Mouse (Mus musculus) spleen, embryonic (tissue): ENCODE results near the gene Adgrv1.

ENCODE experiments used
- CTCF ChIA-PET: fragments of 350-600 bp; sonication (Branson Sonifier 250); formaldehyde crosslinking; loops from one replicate; lab custom pipeline; 2022; lab: Charles Lee

Gene Adgrv1

GRCm38 (mm10) chr13:81425111-81425510 lies 207.8 kb downstream of the Adgrv1 start:
- CTCF ChIA-PET = no interaction called here

DNA sequence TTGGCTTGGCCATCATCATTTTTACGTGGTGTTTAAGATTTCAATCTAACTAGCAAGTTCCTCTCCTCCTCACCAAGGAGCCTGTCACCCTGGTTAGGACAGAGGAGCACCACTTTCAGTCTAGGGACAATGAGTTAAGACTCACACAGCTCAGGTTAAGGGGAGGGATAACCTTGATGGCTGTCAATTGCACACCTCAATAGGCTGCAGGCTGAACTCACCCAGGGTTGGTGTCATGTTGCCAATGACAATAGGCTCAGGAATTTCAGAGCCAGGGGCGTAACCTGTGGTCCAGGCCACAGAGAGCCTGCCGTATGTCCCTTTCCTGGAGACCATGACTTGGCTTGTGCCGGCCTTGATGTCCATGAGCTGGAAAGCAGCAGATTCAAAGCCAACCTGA lies 209.0 kb downstream of the Adgrv1 start:
- CTCF ChIA-PET = no interaction called here

GRCm38 (mm10) chr13:81407881-81408460 lies 225.0 kb downstream of the Adgrv1 start:
- CTCF ChIA-PET = interaction anchor here (0.6 kb wide), 1 partner anchor 237 kb away, joined by 3 read pairs; no protein-coding TSS in a partner anchor

- CTCF ChIA-PET = no interaction called here
These were observed 230.1 kb downstream of the Adgrv1 start for GRCm38 (mm10) chr13:81402826-81403225.

- CTCF ChIA-PET = no interaction called here
These were observed 230.8 kb downstream of the Adgrv1 start for GRCm38 (mm10) chr13:81402191-81402590.

- CTCF ChIA-PET = no interaction called here
These were observed 231.2 kb downstream of the Adgrv1 start for GRCm38 (mm10) chr13:81401742-81402141.

DNA sequence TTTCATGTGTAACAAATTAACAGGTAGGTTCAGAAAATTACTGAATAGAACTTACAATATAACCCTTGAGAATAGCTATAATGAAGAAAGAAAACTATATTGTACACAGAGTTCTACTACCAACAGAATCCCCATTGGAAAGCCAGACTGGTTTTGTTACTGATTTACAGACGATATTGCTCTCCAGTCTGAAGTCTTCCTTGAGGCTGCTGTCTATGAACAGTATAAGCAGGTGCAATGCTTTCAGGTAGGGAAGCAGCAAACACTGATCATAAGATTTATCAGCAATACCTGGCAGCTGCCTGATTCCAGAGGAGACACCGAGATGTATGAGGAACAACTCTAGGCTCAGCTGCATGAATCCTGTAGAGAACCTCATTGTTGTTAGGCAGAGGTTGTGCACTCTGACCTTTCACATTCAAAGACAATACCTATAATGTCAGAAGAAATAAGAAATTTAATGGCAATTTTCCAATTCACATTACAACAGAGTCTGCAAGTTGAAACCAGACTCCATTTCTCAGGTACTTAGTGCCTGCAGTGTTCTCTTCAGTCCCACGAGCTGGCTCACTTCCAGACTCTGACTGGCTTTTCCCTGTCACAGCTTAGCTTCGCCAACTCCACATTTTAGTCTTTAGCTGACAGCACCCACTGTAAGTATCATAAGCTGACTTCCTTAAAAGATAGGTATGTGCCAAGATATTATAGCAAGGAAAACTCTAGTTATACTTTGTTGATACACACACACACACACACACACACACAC lies 247.2 kb downstream of the Adgrv1 start:
- CTCF ChIA-PET = no interaction called here

GRCm38 (mm10) chr13:81381835-81382234 lies 251.1 kb downstream of the Adgrv1 start:
- CTCF ChIA-PET = no interaction called here

- CTCF ChIA-PET = interaction anchor here (0.8 kb wide), 2 partner anchors 348 to 508 kb away, joined by 3 read pairs; no protein-coding TSS in a partner anchor
These were observed 262.0 kb downstream of the Adgrv1 start for GRCm38 (mm10) chr13:81370801-81371456.

DNA sequence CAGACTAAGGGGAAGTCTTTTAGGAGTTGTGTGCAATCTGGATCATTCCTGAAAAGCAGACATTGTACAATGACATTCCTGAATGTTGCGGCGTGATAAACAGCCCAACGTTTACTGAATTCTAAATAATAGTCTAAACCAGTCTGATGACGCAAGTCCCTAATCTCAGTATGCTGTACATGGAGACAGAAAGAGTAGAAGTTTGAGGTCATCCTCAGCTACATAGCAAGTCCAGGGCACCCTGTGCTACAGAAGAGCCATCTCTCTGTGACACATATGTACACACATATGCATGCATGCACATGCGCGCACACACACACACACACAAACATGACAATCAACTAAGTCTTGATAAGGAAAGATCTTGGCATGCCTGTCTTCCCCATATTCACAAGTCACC lies 262.8 kb downstream of the Adgrv1 start:
- CTCF ChIA-PET = no interaction called here

GRCm38 (mm10) chr13:81369564-81369963 lies 263.4 kb downstream of the Adgrv1 start:
- CTCF ChIA-PET = interaction anchor here (0.7 kb wide), 1 partner anchor 433 kb away, joined by 3 read pairs; no protein-coding TSS in a partner anchor

DNA sequence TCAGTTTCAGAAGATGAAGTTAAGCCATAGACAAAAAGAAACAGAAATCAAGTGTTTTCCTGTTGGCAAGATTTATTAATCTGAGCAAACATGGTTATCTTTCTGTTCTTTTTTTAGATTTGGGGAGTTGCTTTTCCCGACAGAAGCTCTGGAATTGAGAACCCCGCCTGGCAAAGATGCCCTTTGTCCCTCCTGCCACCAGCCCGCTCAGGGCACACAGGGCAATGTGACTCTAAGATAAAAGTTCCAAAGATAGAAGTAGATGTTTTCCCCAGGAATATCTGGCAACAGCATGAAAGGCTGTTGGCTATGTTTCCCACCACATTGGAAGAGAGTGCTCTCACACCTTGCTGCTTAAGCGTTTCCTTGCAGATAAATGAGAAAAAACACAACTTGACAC lies 264.0 kb downstream of the Adgrv1 start:
- CTCF ChIA-PET = interaction anchor here (0.7 kb wide), 1 partner anchor 432 kb away, joined by 3 read pairs; no protein-coding TSS in a partner anchor

DNA sequence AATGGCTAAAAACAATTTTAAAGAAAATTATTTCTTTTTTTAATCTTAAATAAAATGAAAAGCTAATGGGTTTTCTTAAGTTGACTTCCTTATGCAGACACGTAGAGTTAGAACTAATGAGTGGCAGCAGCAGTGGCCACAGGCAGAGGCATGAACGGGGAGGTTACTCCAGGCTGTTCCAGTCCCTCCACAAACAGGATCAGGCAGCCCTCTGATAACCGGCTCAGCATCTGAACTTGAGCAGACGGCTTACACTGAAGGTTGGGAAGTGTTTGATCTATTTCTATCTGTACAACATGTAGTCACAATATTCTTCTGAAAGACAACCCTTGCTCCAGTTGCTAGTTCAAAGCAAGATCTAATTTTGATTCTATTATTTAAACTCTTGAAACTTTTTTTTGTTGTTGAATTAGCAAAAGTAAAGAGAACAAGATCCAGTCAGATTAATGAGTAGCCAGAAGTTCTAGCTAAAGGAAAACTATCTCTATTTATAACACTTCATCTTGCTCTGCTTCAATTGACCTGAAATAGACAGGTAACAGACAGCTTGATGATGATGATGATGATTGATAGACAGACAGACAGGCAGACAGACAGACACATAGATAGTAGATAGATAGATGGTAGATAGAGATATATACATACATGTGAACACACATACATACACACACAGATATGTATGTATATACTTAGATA lies 265.1 kb downstream of the Adgrv1 start:
- CTCF ChIA-PET = no interaction called here

GRCm38 (mm10) chr13:81360338-81360737 lies 272.6 kb downstream of the Adgrv1 start:
- CTCF ChIA-PET = no interaction called here

GRCm38 (mm10) chr13:81358766-81359165 lies 274.2 kb downstream of the Adgrv1 start:
- CTCF ChIA-PET = no interaction called here

GRCm38 (mm10) chr13:81358365-81358764 lies 274.6 kb downstream of the Adgrv1 start:
- CTCF ChIA-PET = no interaction called here

- CTCF ChIA-PET = no interaction called here
These were observed 275.7 kb downstream of the Adgrv1 start for GRCm38 (mm10) chr13:81357215-81357614.

DNA sequence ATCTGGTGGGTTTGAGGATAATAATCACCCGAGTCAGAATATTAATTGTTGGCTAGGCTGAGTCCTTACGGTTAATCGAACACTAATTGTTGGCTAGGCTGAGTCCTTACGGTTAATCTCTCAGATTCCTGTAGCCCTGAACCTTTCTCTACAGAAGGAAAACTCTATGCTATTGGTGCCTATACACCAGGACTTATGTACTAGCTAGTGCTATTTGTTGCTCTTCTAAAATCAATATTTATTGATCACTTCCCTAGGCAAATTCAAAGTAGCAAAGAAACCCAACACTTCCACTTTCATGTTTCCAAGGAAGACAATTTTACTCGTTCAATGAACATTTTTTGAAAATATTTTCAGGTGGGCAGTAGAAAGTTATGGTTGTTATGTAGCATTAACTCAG lies 278.4 kb downstream of the Adgrv1 start:
- CTCF ChIA-PET = no interaction called here

DNA sequence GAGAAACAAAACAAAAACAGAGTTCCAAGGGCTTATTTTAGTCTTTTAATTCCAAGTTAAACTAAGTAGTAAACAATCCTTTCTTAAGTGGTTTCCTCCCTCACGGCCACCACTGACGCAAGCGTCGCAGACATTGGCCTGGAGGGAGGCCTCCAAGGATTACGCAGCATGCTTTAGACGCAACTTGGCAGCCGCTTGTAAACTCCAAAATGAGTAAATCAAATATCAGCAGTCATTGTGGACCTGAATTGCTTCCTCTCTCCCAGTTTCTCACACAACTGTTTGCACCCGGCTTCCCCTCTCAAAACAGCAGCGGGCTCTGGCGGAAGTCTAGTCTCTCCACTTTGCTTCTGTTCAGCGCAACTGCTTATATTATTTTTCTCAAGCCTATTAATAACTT lies 280.7 kb downstream of the Adgrv1 start:
- CTCF ChIA-PET = no interaction called here

DNA sequence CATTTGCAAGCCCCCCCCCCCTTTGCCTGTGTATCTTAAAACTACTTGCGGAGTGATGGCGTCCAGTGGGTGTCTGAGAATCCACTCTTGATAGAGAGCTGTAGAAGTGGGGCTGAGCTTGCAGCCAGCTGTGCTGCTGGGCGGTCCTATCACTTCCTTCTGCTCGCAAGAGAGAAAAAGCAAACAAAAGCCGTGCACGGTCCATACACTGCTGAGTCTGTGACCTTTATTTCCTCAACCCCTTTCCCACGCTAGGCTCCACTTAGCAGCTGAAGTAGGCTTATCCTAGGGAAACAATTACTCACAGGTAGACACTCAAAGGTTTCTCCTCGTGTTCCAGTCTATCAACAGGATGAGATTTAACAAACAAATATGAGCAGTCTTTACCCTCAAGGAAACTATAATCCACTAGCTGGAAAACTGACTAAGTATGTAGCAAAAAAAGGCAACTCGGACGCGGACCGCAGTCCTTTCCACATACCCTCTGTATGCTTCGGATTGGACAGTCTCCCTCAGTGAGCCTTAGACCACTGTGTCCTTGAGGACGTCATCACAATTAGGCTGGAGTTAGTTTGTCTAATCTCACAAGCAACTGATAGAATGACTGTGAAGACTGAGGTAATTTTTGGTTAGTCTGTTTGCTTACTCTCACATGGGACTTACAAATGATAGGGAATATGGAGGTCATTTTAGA lies 281.3 kb downstream of the Adgrv1 start:
- CTCF ChIA-PET = no interaction called here

DNA sequence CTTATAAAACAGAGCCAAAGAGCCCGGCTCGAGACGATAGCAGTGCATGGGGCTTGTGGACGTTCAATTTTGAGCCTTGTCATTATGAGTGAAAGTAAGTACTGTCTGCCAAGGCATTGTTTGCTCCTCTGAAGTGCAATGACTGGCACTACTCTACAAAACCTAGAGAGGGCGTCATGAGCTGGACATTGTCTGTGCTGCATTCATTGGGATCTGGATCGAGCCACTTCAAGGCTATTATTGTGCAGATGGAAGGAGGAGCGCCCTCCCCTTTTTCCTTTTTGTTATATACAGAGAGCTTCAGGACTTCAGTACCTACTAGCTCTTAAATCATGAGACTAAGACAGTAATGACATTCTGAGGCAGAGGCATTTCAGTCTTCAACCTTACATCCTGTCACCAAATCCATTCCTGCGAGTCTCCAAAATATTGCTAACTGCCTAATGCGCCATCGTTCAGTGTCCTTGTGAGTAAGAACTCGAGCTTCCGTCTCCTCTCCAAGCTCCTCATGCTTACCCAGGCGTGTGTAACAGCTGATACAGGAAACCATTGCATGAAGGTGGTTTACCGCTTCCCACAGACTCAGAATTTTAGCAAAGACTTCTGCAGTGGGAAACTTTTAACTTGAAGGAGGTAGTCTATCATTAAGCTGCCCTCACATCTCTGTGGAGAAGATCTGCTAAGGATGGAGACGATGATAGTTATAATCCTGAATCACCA lies 285.5 kb downstream of the Adgrv1 start:
- CTCF ChIA-PET = no interaction called here
